Mouse (Mus musculus) cerebellum, adult 11-12 months (tissue): ENCODE results near the gene Clpsl2.
"Not testable (repeated sequence)": the region's sequence is repeated elsewhere in the genome, so short reads cannot be mapped to it uniquely, and the experiment has no call there.

Experiments used
- DNase-seq: peaks from one replicate; pipeline ENCODE4 v3.0.0; 2022

Clpsl2 gene

DNA sequence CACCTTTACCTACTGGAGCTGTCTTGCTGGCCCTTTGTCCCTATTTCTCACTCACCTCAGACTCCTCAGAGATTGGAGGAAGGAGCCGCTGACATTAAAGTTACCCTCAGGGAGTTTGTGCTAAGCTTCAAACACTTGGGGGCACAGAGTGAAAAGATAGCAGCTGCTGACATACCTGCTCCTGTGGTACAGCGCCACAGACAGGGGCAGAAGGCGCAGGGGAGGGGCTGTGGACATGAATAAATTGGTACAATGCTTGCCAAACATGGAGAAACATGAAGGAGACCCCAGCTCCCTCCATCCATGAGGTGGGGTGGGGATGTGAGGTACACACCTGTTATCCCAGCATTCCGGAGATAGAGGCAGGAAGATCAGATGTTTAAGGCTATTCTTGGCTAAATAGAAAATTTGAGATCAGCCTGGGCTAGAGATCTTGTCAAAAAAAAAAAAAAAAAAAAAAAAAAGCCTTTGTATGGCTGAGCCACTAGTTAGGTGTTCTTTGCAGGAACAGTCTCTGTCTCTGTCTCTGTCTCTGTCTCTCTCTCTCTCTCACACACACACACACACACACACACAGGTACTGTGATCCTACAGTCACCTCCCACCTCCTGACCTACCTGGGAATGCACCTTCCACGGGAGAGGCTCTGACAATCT is 28.0 kb upstream of the Clpsl2 start:
- no peak for DNase-seq

DNA sequence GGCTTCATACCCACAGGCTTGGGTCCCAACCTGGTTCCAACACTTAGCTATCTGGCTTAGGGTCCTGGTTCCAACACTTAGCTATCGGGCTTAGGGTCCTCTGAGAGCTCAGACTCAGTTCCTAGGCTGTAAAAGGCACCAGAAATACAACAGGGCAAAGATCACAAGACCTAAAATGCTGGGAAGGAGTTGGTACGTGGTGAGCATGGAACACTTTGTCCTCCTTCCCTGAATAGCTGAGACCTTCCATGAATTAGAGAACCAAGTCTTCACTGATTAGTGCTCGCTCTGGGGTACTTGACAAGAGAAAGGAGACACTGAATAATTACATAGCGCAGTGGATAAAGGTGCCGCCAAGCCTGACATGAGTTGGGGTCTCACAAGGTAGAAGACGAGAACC is 27.3 kb upstream of the Clpsl2 start:
- DNase-seq = no peak

DNA sequence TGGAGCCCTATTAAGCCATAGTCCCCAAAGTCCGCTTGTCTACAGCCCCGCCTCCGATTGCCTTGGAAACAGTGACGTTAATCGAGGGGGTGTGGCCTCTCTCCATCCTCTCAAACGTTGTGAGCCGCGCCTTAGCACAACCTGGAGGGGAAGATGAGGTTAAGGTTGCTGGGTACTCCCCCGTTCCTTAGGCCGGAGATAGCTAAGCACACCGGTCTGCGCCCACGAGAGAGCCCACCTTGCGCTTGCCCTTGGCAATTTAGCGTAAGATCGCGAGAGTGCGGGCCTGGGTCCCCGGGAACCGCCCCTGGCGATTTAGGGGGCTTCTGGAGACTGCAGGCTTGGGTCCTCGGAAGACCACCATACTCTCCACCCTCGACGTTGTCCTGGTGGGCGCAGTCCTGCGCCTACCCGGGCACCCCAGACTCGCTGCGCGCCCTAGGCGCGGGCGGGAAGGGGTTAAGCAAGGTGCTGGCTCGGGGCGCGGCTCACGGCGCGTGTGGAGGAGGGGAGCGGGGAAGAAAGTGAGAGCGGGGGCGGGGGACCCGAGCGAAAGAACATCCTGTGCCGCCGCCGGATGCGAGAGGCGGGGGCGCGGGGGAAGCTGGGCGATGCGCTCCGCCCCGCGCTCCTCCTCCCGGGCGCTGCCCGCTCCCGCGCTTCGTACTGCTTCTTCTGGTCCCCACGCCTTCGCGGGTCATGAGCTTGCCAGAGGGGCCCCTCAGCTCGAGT is 26.4 kb upstream of the Clpsl2 start:
- peak; percentile 90 for DNase-seq

DNA sequence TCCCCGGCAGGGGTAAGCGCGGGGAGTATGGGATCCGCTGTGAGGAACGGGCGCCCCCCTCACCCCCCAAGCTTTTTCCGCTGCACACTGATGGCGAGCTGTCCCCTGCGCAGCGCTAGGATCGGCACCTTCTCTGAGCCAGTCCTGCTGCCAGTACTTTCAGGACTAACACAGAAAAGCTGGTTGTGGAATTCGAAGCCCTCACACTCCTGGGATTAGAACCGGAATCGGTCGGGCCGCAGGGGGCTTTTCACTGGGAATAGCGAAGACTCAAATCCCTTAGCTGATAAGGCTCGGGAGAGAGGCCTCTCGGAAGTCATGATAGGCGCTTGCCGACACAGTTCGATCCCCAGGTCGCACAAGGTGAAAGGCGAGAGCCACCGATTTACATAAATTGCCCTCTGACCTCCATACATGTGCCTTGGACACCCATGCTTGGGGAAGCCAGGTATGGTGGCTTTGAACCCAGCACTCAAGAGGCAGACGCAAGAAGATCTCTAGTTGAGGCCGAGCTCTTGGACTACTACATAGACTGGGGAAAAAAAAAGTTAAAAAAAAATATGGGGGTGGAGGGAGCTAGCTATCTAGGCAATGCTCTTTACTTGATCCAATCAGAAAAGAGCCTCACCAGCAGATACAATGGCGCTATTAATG is 25.7 kb upstream of the Clpsl2 start:
- DNase-seq = no peak

DNA sequence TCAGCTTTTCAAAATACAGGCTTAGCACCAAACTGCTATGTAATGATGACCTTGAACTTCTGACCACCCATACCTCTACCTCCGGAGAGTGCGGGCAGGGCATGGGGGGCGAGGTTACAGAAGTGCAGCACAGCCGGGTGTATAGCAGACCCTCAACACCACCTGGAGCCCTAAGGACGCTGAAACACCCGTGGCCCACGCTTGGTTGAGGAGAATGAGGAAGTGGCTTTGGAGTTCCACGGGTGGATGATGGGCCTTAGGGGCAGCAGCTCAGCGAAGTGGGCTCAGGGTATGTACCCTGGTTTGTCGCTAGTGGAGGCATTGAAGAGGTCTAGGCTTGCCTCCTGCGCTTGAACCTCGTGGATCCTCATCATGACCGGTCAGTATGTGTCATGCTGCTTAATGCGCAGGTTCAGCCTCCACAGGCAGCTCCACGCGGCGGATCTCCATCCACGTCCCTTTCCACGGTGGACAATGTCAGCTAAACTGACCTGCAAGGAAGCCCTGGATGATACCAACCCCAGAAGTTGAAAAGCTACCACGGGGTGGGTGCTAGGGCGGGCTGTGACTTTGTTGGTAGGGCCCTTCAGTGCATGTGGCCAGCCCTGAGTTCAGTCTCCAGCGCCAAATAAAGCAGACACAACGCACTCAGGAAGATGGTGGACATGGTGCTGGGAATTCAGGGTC is 25.1 kb upstream of the Clpsl2 start:
- DNase-seq = no peak

DNA sequence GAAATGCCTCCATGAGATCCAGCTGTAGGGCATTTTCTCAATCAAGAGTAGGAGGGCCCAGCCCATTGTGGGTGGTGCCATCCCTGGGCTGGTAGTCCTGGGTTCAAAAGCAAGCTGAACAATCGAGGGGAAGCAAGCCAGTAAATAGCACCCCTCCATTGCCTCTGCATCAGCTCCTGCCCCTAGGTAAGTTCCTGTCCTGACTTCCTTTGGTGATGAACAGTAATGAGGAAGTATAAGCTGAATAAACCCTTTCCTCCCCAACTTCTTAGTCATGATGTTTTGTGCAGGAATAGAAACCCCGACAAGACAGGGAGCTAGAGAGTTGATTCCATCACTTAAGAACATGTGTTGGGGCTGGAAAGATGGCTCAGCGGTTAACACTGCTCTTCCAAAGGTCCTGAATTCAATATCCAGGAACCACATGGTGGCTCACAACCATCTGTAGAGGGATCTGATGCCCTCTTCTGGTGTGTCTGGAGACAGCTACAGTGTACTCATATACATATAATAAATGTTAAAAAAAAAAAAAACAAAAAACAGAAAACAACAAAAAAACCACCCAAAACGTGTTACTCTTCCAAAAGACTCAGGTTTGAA is 24.3 kb upstream of the Clpsl2 start:
- DNase-seq = no peak

DNA sequence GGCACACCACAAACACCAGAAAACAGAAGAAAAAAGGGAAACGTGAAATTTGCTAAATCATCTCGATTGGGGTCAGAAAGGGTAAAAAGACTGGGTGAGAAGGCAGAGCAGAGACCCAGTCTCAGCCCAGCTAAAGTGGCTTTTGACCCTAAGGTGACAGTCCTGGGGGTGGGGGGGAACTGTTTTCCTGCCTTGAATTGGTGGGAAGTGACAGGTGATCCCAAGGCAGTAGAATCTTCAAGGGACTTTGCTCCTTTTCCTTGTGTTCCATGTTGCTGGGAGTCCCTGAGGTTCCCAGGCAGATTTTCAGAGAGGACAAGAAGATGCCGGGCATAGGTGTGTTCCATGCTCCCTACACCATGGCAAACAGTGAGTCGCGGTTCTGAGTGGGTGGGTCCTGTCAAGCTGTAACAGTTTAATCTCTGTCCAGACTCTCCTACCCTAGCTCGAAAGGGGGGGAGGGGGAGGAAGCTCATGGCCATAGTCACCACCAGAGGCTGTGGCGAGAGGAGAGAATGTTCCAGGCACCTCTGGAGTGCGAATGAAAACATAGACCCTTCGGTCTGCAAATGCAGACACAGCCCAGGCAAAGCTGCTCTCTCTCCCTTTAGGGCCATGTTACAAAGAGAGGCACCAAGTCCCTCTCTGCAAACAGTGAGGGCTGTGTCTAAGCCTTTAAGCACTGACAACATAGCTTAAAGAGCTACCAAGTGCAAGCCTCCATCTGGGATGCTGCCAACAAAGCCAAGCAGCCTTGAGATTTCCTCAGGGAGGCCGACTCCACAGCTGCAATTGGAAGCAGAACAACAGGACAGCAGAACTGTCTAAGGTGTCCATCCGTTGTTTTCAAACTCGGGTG is 21.8 kb upstream of the Clpsl2 start:
- DNase-seq = no peak

DNA sequence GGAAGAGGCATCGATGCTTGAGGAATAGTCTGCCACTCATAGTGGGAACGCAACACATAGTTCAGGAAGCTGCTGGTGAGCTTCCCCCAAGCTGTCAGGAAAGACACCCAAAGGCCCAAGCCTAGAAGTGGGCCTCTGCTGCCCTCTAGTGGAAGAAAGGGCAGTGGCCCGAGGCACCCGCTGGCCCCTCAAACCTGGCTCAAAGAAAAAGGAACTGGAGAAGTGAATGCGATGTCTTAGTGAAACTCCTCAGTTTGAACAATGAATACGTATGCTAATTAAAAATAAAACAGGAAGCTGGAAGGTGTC is 21.2 kb upstream of the Clpsl2 start:
- peak; percentile 62 for DNase-seq

DNA sequence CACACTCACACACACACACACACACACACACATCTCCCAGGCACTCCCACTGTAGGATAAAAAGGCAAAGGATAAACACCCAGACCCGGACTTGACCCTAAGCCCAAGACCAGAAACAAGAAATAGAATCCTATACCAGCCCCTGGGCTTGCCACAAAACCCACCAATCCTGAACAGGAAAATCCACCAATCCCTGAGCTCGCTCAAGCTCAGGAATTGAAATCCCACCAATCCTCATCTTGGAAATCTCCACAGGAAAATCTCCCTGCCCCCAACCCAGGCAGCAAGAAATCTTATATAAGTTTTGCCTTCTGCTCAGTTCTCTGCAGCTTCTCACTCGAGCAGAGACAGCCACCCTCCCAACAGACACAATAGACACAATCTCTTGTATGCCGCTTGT is 20.1 kb upstream of the Clpsl2 start:
- no peak for DNase-seq

DNA sequence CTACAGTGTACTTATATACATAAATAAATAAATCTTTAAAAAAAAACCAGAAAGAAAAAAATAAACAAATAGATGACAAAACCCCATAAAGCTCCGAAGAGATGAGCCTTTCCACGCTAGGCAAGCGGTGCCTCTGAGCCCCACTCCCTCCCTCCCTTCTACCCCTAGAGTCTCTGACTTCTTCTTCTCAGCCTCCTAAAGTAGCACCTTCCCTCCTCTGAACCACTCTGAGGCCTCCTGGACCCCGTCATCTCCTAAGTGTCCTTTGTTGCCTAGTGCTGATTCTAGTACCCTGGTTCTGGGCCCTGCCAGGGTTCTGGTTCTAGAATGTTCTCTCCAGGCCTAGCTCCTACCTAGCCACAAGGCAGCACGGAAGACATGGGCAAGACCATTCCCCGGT is 18.7 kb upstream of the Clpsl2 start, which contains the start of gene Armc12:
Gene Armc12, plus strand, starts transcription at position 301 of the 400 bp plus-strand sequence.
- no peak for DNase-seq

DNA sequence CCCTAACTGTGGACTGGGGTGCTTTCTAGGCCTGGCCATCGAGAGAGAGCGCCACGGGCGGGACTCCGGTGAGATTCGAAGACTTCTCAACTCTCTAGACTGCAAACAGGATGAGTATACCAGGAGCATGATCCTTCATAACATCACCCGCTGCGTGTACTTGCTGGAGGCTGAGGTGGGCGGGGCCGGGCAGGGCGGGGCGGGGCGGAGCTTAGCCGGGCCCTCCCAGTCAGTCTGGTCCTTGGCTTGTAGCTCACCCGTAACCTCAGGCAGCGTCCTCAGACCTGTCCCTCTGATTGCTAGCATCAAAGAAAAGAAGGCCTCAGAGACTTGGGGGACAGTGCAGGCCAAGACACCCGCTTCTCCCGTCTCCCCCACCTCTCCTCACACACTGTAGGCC is 17.3 kb upstream of the Clpsl2 start:
- no peak for DNase-seq

DNA sequence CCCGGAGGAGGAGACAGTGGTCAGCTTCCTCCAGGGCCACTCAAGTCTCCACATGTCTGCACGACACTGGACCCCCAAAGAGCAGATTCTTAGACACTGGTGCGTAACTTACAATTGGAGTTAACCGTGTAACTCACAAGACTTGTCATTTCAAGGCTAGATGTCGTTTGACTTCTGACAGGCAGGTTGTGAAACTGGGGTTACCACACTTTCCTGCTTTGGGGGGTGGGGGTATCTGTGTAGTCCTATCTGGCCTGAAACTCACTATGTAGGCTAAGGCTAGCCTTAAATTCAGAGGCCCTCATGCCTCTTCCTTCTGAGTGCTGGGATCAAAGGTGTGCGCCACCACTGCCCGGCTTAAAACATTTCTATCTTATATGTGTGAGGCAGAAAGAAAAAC is 16.7 kb upstream of the Clpsl2 start:
- DNase-seq = no peak

DNA sequence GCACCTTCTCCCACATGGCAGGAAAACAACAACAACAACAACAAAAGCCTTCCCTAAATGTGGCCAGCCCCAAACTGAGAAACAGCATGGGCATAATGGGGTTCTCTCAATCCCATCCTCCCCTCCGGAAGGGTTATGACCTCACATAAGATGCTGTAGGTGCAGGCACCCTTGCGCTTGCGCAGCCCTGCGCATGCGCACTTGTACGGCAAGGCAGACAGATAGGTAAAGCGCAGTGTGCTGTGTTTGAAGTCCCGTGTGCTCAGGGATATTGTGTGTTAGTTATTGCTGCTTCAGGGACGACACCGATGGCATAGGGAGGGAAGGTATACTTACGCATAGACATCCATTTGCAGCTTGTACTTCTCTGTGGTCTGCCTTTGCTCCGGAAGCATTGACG is 15.9 kb upstream of the Clpsl2 start:
- DNase-seq = no peak

DNA sequence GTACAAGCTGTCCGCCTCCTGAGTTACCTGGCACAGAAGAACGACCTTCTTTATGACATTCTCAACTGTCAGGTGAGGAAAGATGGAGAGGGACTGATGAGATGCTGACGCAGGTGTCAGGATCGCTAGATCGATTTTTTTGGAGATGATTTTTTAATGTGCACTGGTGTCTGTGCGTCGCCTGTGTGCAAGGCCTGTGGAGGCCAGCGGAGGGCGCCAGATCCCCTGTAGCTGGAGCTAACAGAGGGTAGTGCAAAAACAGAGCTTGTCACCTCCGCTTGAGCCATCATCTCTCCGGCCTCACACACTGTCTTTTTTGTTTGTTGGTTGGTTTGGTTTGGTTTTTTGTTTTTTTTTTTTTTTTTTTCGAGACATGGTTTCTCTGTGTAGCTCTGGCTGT is 11.3 kb upstream of the Clpsl2 start:
- DNase-seq = no peak

DNA sequence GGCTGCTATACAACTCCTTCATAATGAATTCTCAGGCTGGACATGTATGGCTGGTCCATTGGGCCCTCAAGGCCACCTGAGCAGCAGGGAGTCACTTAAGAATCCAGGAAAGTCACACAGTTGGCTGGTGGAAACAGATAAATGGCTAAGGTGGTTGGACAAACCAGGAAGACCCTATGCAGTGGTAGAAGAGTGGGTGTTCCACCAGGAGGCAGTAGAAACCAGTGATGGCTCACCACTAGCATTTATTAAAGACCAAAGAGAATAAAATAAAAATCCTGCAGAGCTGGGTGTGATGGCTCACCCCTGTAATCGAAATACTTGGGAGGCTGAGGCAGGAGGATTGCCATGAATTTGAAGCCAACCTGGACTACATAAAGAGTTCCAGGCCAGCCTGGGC is 2.3 kb upstream of the Clpsl2 start:
- DNase-seq = no peak

DNA sequence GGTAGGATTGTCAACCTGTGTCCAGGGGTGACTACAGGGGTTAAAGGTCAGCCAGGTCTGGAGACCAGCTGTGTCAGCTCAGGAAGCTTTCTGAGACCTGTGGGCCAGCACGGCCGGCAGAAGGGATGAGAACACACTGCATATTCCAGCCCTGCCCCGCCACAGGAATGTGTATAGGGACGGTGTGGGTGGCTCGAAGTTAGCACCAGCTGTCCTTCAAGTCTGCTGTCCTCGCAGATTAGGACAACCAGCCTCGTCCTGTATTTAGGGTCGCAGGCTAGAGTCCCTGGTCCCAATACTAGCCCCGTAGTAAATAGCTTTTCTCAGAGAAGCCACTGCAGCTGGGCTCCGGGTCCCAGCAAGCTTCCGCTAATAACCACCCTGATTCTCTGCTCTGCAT is 661 bp upstream of the Clpsl2 start:
- DNase-seq = no peak

DNA sequence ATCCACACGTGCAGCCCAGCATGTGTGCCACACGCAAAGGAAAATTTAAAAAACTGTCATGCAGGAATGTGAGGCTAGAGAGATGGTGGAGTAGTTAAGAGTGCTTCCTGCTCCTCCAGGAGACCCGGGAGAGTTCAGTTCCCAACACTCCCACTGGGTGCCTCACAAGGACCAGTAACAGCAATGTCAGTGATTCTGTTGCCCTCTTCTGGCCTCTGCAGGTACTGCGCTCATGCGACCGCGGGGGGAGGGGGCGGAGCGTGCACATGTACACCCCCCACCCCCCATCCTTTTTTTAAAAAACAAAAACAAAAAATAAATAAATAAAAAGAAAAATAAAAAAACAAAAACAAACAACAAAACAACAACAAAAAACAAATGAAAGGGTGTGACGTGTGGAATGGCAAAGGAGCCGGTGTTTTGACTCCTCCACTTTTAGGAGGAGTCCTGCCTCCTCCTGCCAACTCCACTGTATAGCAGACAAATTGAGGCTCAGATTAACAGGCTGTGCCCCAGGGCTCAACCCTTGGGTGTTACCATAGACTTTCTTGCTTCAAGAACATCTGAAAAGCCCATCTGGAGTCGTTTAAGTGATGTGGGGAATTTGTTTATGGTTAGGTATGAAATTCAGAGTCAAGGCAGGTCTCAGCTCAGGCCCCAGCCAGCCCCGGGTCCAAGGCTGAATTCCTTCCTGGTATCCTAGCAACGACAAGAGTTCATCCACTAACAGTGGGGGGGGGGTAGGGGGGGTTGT is 4.0 kb downstream of the Clpsl2 start:
- peak; percentile 28 for DNase-seq

DNA sequence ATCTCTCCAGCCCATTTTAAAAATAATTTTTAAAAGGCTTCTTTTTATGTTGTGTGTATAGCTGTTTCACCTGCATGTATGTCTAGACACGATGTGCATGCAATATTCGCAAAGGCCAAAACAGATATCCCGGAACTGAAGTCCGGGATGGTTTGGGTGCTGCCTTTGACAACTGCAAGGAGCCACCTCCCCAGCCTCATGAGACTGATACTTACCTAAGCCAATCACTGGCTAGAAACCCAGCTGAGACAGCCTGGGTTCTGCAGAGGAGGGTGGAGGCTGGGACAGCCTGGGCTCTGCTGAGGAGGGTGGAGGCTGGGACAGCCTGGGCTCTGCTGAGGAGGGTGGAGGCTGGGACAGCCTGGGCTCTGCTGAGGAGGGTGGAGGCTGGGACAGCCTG is 4.8 kb downstream of the Clpsl2 start:
- not testable (repeated sequence) for DNase-seq

DNA sequence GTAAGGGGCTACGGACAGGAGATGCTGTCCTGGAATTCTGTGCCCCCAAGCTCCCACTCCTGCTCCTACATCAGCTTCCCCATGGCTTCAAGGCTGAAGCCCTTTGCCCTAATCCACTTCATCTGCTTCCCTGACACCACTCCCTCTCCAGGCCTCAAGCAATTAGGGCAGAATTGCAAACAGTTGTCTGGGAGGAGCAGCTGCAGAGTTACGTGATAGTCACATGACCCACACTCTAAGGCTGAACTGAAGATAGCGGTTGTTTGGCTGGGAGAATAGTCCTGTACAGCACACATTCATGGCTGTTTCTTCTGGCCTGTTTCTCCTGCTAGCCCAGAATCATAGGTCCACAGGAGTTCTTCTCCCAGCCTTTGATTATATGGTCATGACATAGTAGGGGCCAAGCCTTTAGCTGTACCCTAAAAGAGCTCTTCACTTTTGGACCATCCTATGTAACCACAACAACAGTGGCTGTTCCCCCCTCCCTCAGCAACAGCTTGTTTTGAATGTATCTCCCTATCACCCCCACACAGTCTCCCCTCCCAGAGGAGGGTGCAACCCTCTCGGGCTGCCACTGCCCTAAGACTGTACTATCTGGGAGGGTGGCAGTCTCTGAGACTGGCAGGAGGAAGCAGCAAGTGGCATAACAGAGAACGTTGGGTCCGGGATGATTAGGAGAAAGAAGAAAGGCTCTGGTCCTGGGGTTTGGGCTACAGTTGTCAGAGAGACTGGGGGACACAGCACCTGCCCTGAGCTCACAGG is 7.6 kb downstream of the Clpsl2 start:
- no peak for DNase-seq

DNA sequence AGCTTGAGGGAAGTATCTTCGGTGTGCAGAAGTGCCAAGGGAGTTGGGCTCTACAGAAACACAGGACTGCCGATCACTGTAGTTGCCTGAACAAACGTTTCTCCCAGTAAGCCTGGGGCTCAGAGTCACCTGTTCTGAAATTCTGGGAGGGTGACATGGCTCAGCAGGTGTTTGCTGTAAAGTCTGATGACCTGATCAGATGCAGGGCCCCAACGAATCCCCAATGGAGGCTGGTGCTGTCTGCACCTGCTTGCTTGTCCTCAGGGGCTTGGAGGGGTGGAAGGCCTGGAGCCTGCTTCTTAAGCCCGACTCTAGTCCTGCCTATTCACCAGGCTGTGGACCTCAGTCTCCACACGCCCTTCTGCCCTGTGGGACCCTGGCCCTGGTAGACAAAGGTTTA is 8.6 kb downstream of the Clpsl2 start:
- DNase-seq = no peak

DNA sequence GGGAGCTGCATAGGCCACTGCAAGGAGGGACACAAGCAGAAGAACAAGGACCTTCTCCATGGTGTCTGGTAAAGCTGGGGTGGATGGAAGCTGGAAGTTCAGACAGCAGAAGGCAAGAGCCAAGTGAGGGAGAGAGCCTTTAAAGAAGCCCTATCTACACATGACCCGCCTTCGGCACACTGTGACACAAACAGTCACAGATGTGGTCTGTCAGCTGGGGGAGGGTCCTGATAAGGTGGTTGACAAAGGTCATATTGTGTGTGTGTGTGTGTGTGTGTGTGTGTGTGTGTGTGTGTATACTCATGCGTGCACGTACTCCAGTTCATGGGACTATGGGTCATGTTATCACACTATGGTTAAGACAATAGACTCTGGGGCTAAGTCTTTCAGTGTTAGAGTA is 11.4 kb downstream of the Clpsl2 start, which contains the start of gene Clps:
Gene Clps, minus strand, starts transcription at position 169 of the 400 bp plus-strand sequence.
- DNase-seq = no peak
